Mouse (Mus musculus) left cerebral cortex, postnatal 25 days (tissue): ENCODE data around the gene Cdk10. TPM values are rescaled to one million over a fixed set of nuclear protein-coding genes. Genes with fewer than 3 reads are reported as not detected.
"Not testable (repeated sequence)": the region's sequence is repeated elsewhere in the genome, so short reads cannot be mapped to it uniquely, and the experiment has no call there.

Experiments used
- DNase-seq, 2 experiments: peaks; one replicate each; pipeline ENCODE4 v3.0.0; 2022; ENCODE audit warnings: low spot score in 2 of 2, mixed read lengths in 1 of 2
- intact Hi-C: fragments of 180-260 bp; cut with DNase I; formaldehyde crosslinking; loops from one replicate; pipeline ENCODE4 v1.15.1; 2025
- total RNA-seq, 2 experiments: library from RNA; stranded (reverse); gene quantifications; 2 replicates each; pipeline ENCODE4 v1.2.3; 2021

Gene Cdk10
- 10 to 100 TPM; 83.4 to 88.0 TPM for total RNA-seq

GRCm38 (mm10) chr8:123224278-123225266 is at the start of gene Cdk10:
Gene Cdk10 (plus strand): TSS chr8:123224842.
- intact Hi-C loops, result loop anchor here (1.0 kb wide), 1 partner anchor 11 kb away; no protein-coding TSS in a partner anchor
- peak; percentile 93 to 97 for DNase-seq

GRCm38 (mm10) chr8:123181391-123181790 is 43.3 kb upstream of the Cdk10 start:
- no peak for DNase-seq
- intact Hi-C loops, result no loop called here

GRCm38 (mm10) chr8:123185566-123186409 is 38.9 kb upstream of the Cdk10 start, which contains the start of gene Dpep1:
Gene Dpep1 (plus strand): TSS chr8:123186242.
- no peak for DNase-seq
- intact Hi-C loops, result no loop called here

GRCm38 (mm10) chr8:123188006-123188405 is 36.6 kb upstream of the Cdk10 start:
- no peak for DNase-seq
- intact Hi-C loops, result no loop called here

- intact Hi-C loops, result no loop called here
- no peak for DNase-seq
Measured at GRCm38 (mm10) chr8:123188841-123189240, 35.8 kb upstream of the Cdk10 start.

GRCm38 (mm10) chr8:123190678-123191077 is 34.0 kb upstream of the Cdk10 start:
- intact Hi-C loops, result loop anchor here (5.0 to 10.0 kb wide), 2 partner anchors 306 to 358 kb away; no protein-coding TSS in a partner anchor
- peak; percentile 77 to 87 for DNase-seq

- no peak for DNase-seq
- intact Hi-C loops, result loop anchor here (5.0 to 10.0 kb wide), 2 partner anchors 307 to 360 kb away; no protein-coding TSS in a partner anchor
Measured at GRCm38 (mm10) chr8:123191908-123192307, 32.7 kb upstream of the Cdk10 start.

- DNase-seq, result no peak
- intact Hi-C loops, result loop anchor here (5.0 to 10.0 kb wide), 2 partner anchors 309 to 361 kb away; no protein-coding TSS in a partner anchor
Measured at GRCm38 (mm10) chr8:123193771-123194170, 30.9 kb upstream of the Cdk10 start.

GRCm38 (mm10) chr8:123197016-123197415 is 27.6 kb upstream of the Cdk10 start:
- not testable (repeated sequence) for DNase-seq
- intact Hi-C loops, result loop anchor here (10.0 kb wide), 1 partner anchor 312 kb away; no protein-coding TSS in a partner anchor

- intact Hi-C loops, result loop anchor here (5.0 to 10.0 kb wide), 3 partner anchors 63 to 363 kb away; no protein-coding TSS in a partner anchor
- DNase-seq, result no peak
Measured at GRCm38 (mm10) chr8:123199864-123200263, 24.8 kb upstream of the Cdk10 start.

GRCm38 (mm10) chr8:123202288-123202687 is 22.4 kb upstream of the Cdk10 start:
- intact Hi-C loops, result loop anchor here (2.0 to 5.0 kb wide), 3 partner anchors 65 to 365 kb away; no protein-coding TSS in a partner anchor
- peak; percentile 72 to 76 for DNase-seq

- no peak for DNase-seq
- intact Hi-C loops, result loop anchor here (2.0 to 5.0 kb wide), 3 partner anchors 66 to 366 kb away; no protein-coding TSS in a partner anchor
Measured at GRCm38 (mm10) chr8:123203571-123203970, 21.1 kb upstream of the Cdk10 start.

- intact Hi-C loops, result no loop called here
- no peak for DNase-seq
Measured at GRCm38 (mm10) chr8:123211876-123212275, 12.8 kb upstream of the Cdk10 start.

- intact Hi-C loops, result loop anchor here (1.0 kb wide), 1 partner anchor 12 kb away; the partner anchor contains the start of gene Cdk10
Measured at GRCm38 (mm10) chr8:123212321-123213117, 12.1 kb upstream of the Cdk10 start, which contains the start of the genes Chmp1a and Spata33. Gene Chmp1a (minus strand): TSS chr8:123212763. Gene Spata33 (plus strand): TSS chr8:123212832.

GRCm38 (mm10) chr8:123213118-123213772 is 11.4 kb upstream of the Cdk10 start:
- DNase-seq, result peak in 1 of 2 experiments; percentile 31
- intact Hi-C loops, result loop anchor here (1.0 kb wide), 1 partner anchor 11 kb away; the partner anchor contains the start of gene Cdk10

More at GRCm38 (mm10) chr8:123212321-123213117, 12.1 kb upstream of the Cdk10 start, which contains the start of the genes Chmp1a and Spata33:
- DNase-seq, result peak; percentile 91 to 92

- DNase-seq, result no peak
- intact Hi-C loops, result no loop called here
Measured at GRCm38 (mm10) chr8:123215430-123215829, 9.2 kb upstream of the Cdk10 start.

GRCm38 (mm10) chr8:123220917-123221316 is 3.7 kb upstream of the Cdk10 start:
- intact Hi-C loops, result no loop called here

GRCm38 (mm10) chr8:123228416-123228815 is 3.8 kb downstream of the Cdk10 start:
- DNase-seq, result peak; percentile 39 to 67
- intact Hi-C loops, result no loop called here

More at GRCm38 (mm10) chr8:123220917-123221316, 3.7 kb upstream of the Cdk10 start:
- no peak for DNase-seq
